Mouse (Mus musculus): ENCODE measurements around the gene Pla2g12b. TPM values are rescaled to one million over a fixed set of nuclear protein-coding genes. Genes with fewer than 3 reads are reported as not detected.
A peak's percentile ranks its signal among the peaks of the same experiment; 100 is the strongest.

Gene Pla2g12b
- polyA plus RNA-seq, 1 experiment: not detected

GRCm38 (mm10) chr10:59470451-59470850 is 67.0 kb downstream of the Pla2g12b start:
- no peaks in the 10 kb centered on the region for H3K27me3 ChIP-seq (ENCODE audit: control insufficient read depth, insufficient read depth, low read length)
- WGBS: 15% methylated on average over 5 of the region's 5 CpGs
- H3K4me1 ChIP-seq (ENCODE audit: control insufficient read depth, insufficient read depth, low read length): peaks cover 8% of the 10 kb centered on the region
- no peak overlapping the region for H3K27ac ChIP-seq (ENCODE audit: insufficient read depth, low read length)
- peak; percentile 77 to 87 for DNase-seq
- TF ChIP-seq POLR2A (IDR thresholded peaks at IDR 0.05; ENCODE audit: borderline replicate concordance, insufficient read depth, low read length) (no peak), CTCF (IDR thresholded peaks at IDR 0.05; ENCODE audit: borderline replicate concordance, insufficient read depth, low read depth, low read length) (no peak)
- H3K4me3 ChIP-seq (replicated peaks; ENCODE audit: insufficient read depth, low read depth, low read length): no peak overlapping the region

Other genes starting within 250 kb of the Pla2g12b start
- gene Sept10, start 181.8 kb upstream of the Pla2g12b start, polyA plus RNA-seq (2012; rRNA removed): 8.5 and 8.6 TPM in 2 replicates
- gene Sowahc, start 181.7 kb upstream of the Pla2g12b start, polyA plus RNA-seq (2012; rRNA removed): 5.8 and 6.0 TPM in 2 replicates
- gene P4ha1, start 80.4 kb upstream of the Pla2g12b start, polyA plus RNA-seq (2012; rRNA removed): 17.7 and 18.8 TPM in 2 replicates
- 12.1 and 15.9 TPM in 2 replicates for gene Gm10273, start 8.0 kb upstream of the Pla2g12b start, polyA plus RNA-seq (2012; rRNA removed)
- gene Oit3, start 38.1 kb downstream of the Pla2g12b start, polyA plus RNA-seq (2012; rRNA removed): 0.13 and 0.14 TPM in 2 replicates
- gene Gm10322, start 212.4 kb downstream of the Pla2g12b start, polyA plus RNA-seq (2012; rRNA removed): not detected in 2 replicates
- gene Mcu, start 213.0 kb downstream of the Pla2g12b start, polyA plus RNA-seq (2012; rRNA removed): 32.4 and 34.1 TPM in 2 replicates